Mouse (Mus musculus) embryonic fibroblast, embryonic 13.5 days (primary cell): Measurements from ENCODE around the gene Iba57. TPM values are rescaled to one million over a fixed set of nuclear protein-coding genes. Genes with fewer than 3 reads are reported as not detected.

Experiments used
- H3K27ac ChIP-seq: 2 replicates; pipeline ENCODE4 v1.5.1; 2012; ENCODE audit warnings: low read length, control low read depth, inconsistent platforms; ENCODE audit not compliant: insufficient read depth
- H3K4me1 ChIP-seq: 2 replicates; pipeline ENCODE4 v1.6.1; 2011; ENCODE audit warnings: low read length; ENCODE audit not compliant: control insufficient read depth, insufficient read depth
- H3K4me3 ChIP-seq: 2 replicates; pipeline ENCODE4 v1.5.1; 2011; ENCODE audit warnings: mild to moderate bottlenecking, control low read depth, low read length; ENCODE audit not compliant: insufficient read depth
- CTCF ChIP-seq: IDR thresholded peaks from 2 replicates; pipeline ENCODE4 v1.5.1; 2011; ENCODE audit warnings: mild to moderate bottlenecking, control low read depth, low read length, moderate library complexity, borderline replicate concordance; ENCODE audit not compliant: insufficient read depth
- POLR2A ChIP-seq: IDR thresholded peaks from 2 replicates; pipeline ENCODE4 v1.6.1; 2011; ENCODE audit warnings: low read depth, mild to moderate bottlenecking, control low read depth, low read length, moderate library complexity
- polyA plus RNA-seq: library from polyadenylated mRNA; stranded (reverse); fragments of >200 nt; gene quantifications from 2 replicates; pipeline ENCODE4 v1.2.4, GENCODE M21; 2011; ENCODE audit warnings: low read depth; ENCODE audit not compliant: missing spikeins, insufficient read length

The Iba57 gene
- polyA plus RNA-seq, 1 experiment: 2.4 TPM

GRCm38 (mm10) chr11:59135051-59135820, 28.3 kb downstream of the Iba57 start:
- Histone ChIP-seq H3K4me3 (no peak overlapping the region), H3K4me1 (no peaks in the 10 kb centered on the region), H3K27ac (no peak overlapping the region)
- no peak for TF ChIP-seq POLR2A
- TF ChIP-seq CTCF: no peak

- TF ChIP-seq CTCF: no peak
- no peak for TF ChIP-seq POLR2A
- Histone ChIP-seq H3K4me1 (no peaks in the 10 kb centered on the region), H3K27ac (no peak overlapping the region), H3K4me3 (no peak overlapping the region)
Observed at GRCm38 (mm10) chr11:59134373-59134997, 29.1 kb downstream of the Iba57 start.

GRCm38 (mm10) chr11:59132065-59132464, 31.5 kb downstream of the Iba57 start:
- Histone ChIP-seq H3K4me1 (no peaks in the 10 kb centered on the region), H3K27ac (no peak overlapping the region), H3K4me3 (no peak overlapping the region)
- no peak for TF ChIP-seq CTCF
- no peak for TF ChIP-seq POLR2A

GRCm38 (mm10) chr11:59131348-59131919, 32.1 kb downstream of the Iba57 start:
- TF ChIP-seq CTCF (no peak), POLR2A (no peak)
- Histone ChIP-seq H3K4me1 (no peaks in the 10 kb centered on the region), H3K27ac (no peak overlapping the region), H3K4me3 (no peak overlapping the region)

- no peaks in the 10 kb centered on the region for H3K4me1 ChIP-seq
- H3K27ac ChIP-seq: no peak overlapping the region
- TF ChIP-seq POLR2A (no peak), CTCF (no peak)
- no peak overlapping the region for H3K4me3 ChIP-seq
Observed at GRCm38 (mm10) chr11:59130782-59131181, 32.8 kb downstream of the Iba57 start.

GRCm38 (mm10) chr11:59105945-59106344, 57.6 kb downstream of the Iba57 start:
- TF ChIP-seq CTCF (no peak), POLR2A (no peak)
- Histone ChIP-seq H3K27ac (no peak overlapping the region), H3K4me3 (no peak overlapping the region), H3K4me1 (no peaks in the 10 kb centered on the region)

Other genes starting within 250 kb of the Iba57 start
- gene Btnl10, start 245.8 kb downstream of the Iba57 start, polyA plus RNA-seq: not detected in 2 replicates
- 91.5 and 99.2 TPM in 2 replicates for gene Rnf187, start 224.8 kb downstream of the Iba57 start, polyA plus RNA-seq
- not detected in 2 replicates for gene Hist3h2ba, start 214.8 kb downstream of the Iba57 start, polyA plus RNA-seq
- 9.7 and 12.5 TPM in 2 replicates for gene Hist3h2a, start 209.1 kb downstream of the Iba57 start, polyA plus RNA-seq
- not detected in 2 replicates for gene Trim17, start 209.1 kb downstream of the Iba57 start, polyA plus RNA-seq
- gene Trim11, start 185.6 kb downstream of the Iba57 start, polyA plus RNA-seq: 17.5 and 20.1 TPM in 2 replicates
- gene Obscn, start 27.3 kb downstream of the Iba57 start, polyA plus RNA-seq: not detected in 2 replicates
- 0.25 and 0.30 TPM in 2 replicates for gene Gjc2, start 19.5 kb upstream of the Iba57 start, polyA plus RNA-seq
- gene Guk1, start 28.5 kb upstream of the Iba57 start, polyA plus RNA-seq: 43.1 and 46.4 TPM in 2 replicates
- 28.3 and 32.5 TPM in 2 replicates for gene Mrpl55, start 38.7 kb upstream of the Iba57 start, polyA plus RNA-seq
- gene 2310033P09Rik, start 44.6 kb upstream of the Iba57 start, polyA plus RNA-seq: 7.2 and 7.7 TPM in 2 replicates
- gene Arf1, start 64.5 kb upstream of the Iba57 start, polyA plus RNA-seq: 412 and 414 TPM in 2 replicates
- not detected in 2 replicates for gene Wnt3a, start 127.0 kb upstream of the Iba57 start, polyA plus RNA-seq
- gene Wnt9a, start 143.2 kb upstream of the Iba57 start, polyA plus RNA-seq: 7.5 and 7.6 TPM in 2 replicates
- not detected in 2 replicates for gene Prss38, start 211.9 kb upstream of the Iba57 start, polyA plus RNA-seq